In the genomic region with DNA sequence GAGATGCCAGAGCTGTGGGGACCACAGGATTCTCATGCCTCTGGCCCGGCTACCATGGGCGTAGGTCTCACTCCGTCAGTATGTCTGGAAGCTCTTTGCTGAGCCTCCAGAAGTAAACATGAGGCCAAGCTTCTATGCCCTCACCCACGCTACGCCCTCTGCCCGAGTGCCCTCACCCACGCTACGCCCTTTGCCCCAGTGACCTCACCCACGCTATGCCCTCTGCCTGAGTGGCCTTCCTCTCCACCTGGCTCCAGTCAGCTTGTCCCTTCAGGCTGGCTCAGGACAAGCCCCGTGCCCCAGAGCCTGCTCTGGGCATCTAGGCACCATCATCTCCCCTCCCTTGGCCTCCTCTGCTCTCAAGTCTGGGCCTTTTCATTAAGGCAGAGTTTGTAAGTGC, we compare ENCODE assay signal across 27 mouse cellular contexts. TPM values are rescaled to one million over a fixed set of nuclear protein-coding genes. Genes with fewer than 3 reads are reported as not detected.
A peak's percentile ranks its signal among the peaks of the same experiment; 100 is the strongest.
DNase-seq lines count a peak whose midpoint lies in the region; ATAC-seq and TF ChIP-seq lines count a peak whose summit lies in the region.
"Had no signal": no experiment of that assay in that cellular context is flagged by ENCODE, and none has a peak within 500 bp of the region (broad histone marks: within the 10 kb centered on the region; RNA-seq: fewer than 3 reads in every experiment).

No protein-coding gene starts in this region.

- H3K4me1 ChIP-seq in heart, embryonic 16.5 days (ENCODE audit: control insufficient read depth, insufficient read depth, low read length) = peaks cover 16% of the 10 kb centered on the region
- H3K4me1 ChIP-seq in midbrain, embryonic 13.5 days (replicated peaks) = peaks cover 23% of the 10 kb centered on the region
- no peaks in the 10 kb centered on the region for H3K4me1 ChIP-seq in midbrain, embryonic 14.5 days (ENCODE audit: control insufficient read depth, insufficient read depth, low read length)
- 0 out of 2 replicates have a peak, but pooled peaks cover 5% of the 10 kb centered on the region for H3K4me1 ChIP-seq in embryonic facial prominence, embryonic 14.5 days (ENCODE audit: control insufficient read depth, insufficient read depth, low read length)

- H3K27me3 ChIP-seq in heart, embryonic 16.5 days (ENCODE audit: control insufficient read depth, insufficient read depth, low read length) = no peaks in the 10 kb centered on the region
- H3K27me3 ChIP-seq in midbrain, embryonic 13.5 days = no peaks in the 10 kb centered on the region
- no peaks in the 10 kb centered on the region for H3K27me3 ChIP-seq in midbrain, embryonic 14.5 days (ENCODE audit: control insufficient read depth, insufficient read depth, low read length)
- no peaks in the 10 kb centered on the region for H3K27me3 ChIP-seq in embryonic facial prominence, embryonic 14.5 days (replicated peaks; ENCODE audit: control insufficient read depth, insufficient read depth, low read length)
- H3K27me3 ChIP-seq: CH12.LX; forebrain, embryonic 15.5 days; intestine, embryonic 15.5 days; midbrain, embryonic 12.5 days had no signal

- peak overlapping the region; percentile 52 for H3K9ac ChIP-seq in heart, embryonic 16.5 days (ENCODE audit: low read length)
- 0 out of 2 replicates have a peak overlapping the region, but pooled peaks have one; percentile 6 for H3K9ac ChIP-seq in midbrain, embryonic 13.5 days (replicated peaks)
- no peak overlapping the region for H3K9ac ChIP-seq in midbrain, embryonic 14.5 days (replicated peaks; ENCODE audit: low read length)
- peak overlapping the region; percentile 5; the same call in 1 of the 2 replicates for H3K9ac ChIP-seq in embryonic facial prominence, embryonic 14.5 days (ENCODE audit: low read depth, low read length)
- H3K9ac ChIP-seq: forebrain, embryonic 15.5 days; hindbrain, embryonic 14.5 days; intestine, embryonic 15.5 days; liver, embryonic 14.5 days; midbrain, embryonic 12.5 days had no signal

- no peak for ATAC-seq in heart, embryonic 16.5 days (replicated peaks; ENCODE audit: extremely low read depth, insufficient read depth, low FRiP score)
- no peak for ATAC-seq in midbrain, embryonic 13.5 days
- no peak for ATAC-seq in midbrain, embryonic 14.5 days (ENCODE audit: low FRiP score, low TSS enrichment)
- no peak for ATAC-seq in embryonic facial prominence, embryonic 14.5 days (ENCODE audit: low read depth)
- ATAC-seq: forebrain, embryonic 15.5 days; intestine, embryonic 15.5 days had no signal

- no peak for DNase-seq in gastrocnemius, adult 2 months
- DNase-seq in gastrocnemius, postnatal 4 days (ENCODE audit: low spot score in 2 of 2) = no peak
- no peak for DNase-seq in heart, postnatal 36 days
- DNase-seq in midbrain, embryonic 14.5 days = no peak
- no peak for DNase-seq in embryonic facial prominence, embryonic 14.5 days (ENCODE audit: low spot score)
- DNase-seq: adrenal gland, postnatal 14 days; cerebellum, adult 18-20 months; cerebellum, postnatal 25 days; embryo, embryonic 11 days; gastrocnemius, postnatal 36 days; kidney, adult 9 months; kidney, postnatal 36 days; layer of hippocampus, adult 9-11 months; retina, postnatal 1 day had no signal

- no peak overlapping the region for H3K4me2 ChIP-seq in heart, embryonic 16.5 days (ENCODE audit: low read depth, low read length)
- no peak overlapping the region for H3K4me2 ChIP-seq in midbrain, embryonic 13.5 days (replicated peaks)
- H3K4me2 ChIP-seq in midbrain, embryonic 14.5 days (ENCODE audit: low read length) = no peak overlapping the region
- no peak overlapping the region for H3K4me2 ChIP-seq in embryonic facial prominence, embryonic 14.5 days (ENCODE audit: low read depth, low read length)
- H3K4me2 ChIP-seq: forebrain, embryonic 15.5 days; hindbrain, embryonic 14.5 days; intestine, embryonic 15.5 days; midbrain, embryonic 12.5 days had no signal

- H3K27ac ChIP-seq in gastrocnemius, adult 2 months = peak overlapping the region; percentile 20; the same call in 1 of the 2 replicates
- peak overlapping the region; percentile 75 for H3K27ac ChIP-seq in heart, embryonic 16.5 days (ENCODE audit: low read length)
- H3K27ac ChIP-seq in midbrain, embryonic 13.5 days = no peak overlapping the region
- H3K27ac ChIP-seq in midbrain, embryonic 14.5 days (replicated peaks; ENCODE audit: low read depth, low read length) = no peak overlapping the region
- no peak overlapping the region for H3K27ac ChIP-seq in embryonic facial prominence, embryonic 14.5 days (replicated peaks; ENCODE audit: low read depth, low read length)
- H3K27ac ChIP-seq: forebrain, embryonic 15.5 days; hindbrain, embryonic 14.5 days; intestine, embryonic 15.5 days; liver, embryonic 14.5 days; midbrain, embryonic 12.5 days; stomach, postnatal 0 days had no signal

- H3K4me3 ChIP-seq in gastrocnemius, adult 2 months = no peak overlapping the region
- H3K4me3 ChIP-seq in heart, embryonic 16.5 days (ENCODE audit: low read length) = no peak overlapping the region
- H3K4me3 ChIP-seq in midbrain, embryonic 13.5 days (replicated peaks) = no peak overlapping the region
- H3K4me3 ChIP-seq in midbrain, embryonic 14.5 days (replicated peaks; ENCODE audit: low read depth, low read length) = no peak overlapping the region
- H3K4me3 ChIP-seq in embryonic facial prominence, embryonic 14.5 days (ENCODE audit: low read depth, low read length) = no peak overlapping the region
- H3K4me3 ChIP-seq: forebrain, embryonic 15.5 days; intestine, embryonic 15.5 days; midbrain, embryonic 12.5 days; myocyte had no signal

- WGBS in heart, embryonic 16.5 days = 65% methylated on average over 10 of the region's 10 CpGs
- 79% methylated on average over 10 of the region's 10 CpGs for WGBS in midbrain, embryonic 13.5 days
- 80% methylated on average over 10 of the region's 10 CpGs for WGBS in midbrain, embryonic 14.5 days
- 86% methylated on average over 10 of the region's 10 CpGs for whole genome bisulfite sequencing in embryonic facial prominence, embryonic 14.5 days

- no peaks in the 10 kb centered on the region for H3K9me3 ChIP-seq in heart, embryonic 16.5 days (replicated peaks; ENCODE audit: control insufficient read depth, low read length)
- peaks cover 4% of the 10 kb centered on the region; the same call in 1 of the 2 replicates for H3K9me3 ChIP-seq in midbrain, embryonic 13.5 days
- no peaks in the 10 kb centered on the region for H3K9me3 ChIP-seq in midbrain, embryonic 14.5 days (ENCODE audit: control insufficient read depth, low read length)
- no peaks in the 10 kb centered on the region for H3K9me3 ChIP-seq in embryonic facial prominence, embryonic 14.5 days (ENCODE audit: control insufficient read depth, low read length)
- H3K9me3 ChIP-seq: forebrain, embryonic 15.5 days; intestine, embryonic 15.5 days; midbrain, embryonic 12.5 days had no signal

- intact Hi-C loops in gastrocnemius, adult 2 months (cut with DNase I) = no loop called here
- intact Hi-C loops in heart, postnatal 36 days (cut with DNase I) = no loop called here

- TF ChIP-seq CTCF in gastrocnemius, adult 2 months (IDR thresholded peaks at IDR 0.05) = no peak

- H3K36me3 ChIP-seq in heart, embryonic 16.5 days (ENCODE audit: control insufficient read depth, insufficient read depth) = peaks cover 7% of the 10 kb centered on the region; the same call in 1 of the 2 replicates
- H3K36me3 ChIP-seq in midbrain, embryonic 13.5 days = peaks cover 8% of the 10 kb centered on the region
- H3K36me3 ChIP-seq in midbrain, embryonic 14.5 days (ENCODE audit: control insufficient read depth, insufficient read depth, low read length) = no peaks in the 10 kb centered on the region
- peaks cover 6% of the 10 kb centered on the region; the same call in 1 of the 2 replicates for H3K36me3 ChIP-seq in embryonic facial prominence, embryonic 14.5 days (ENCODE audit: control insufficient read depth, insufficient read depth, low read length)
- H3K36me3 ChIP-seq: forebrain, embryonic 15.5 days; intestine, embryonic 15.5 days; midbrain, embryonic 12.5 days had no signal

RNA-seq across cellular contexts. Expression of a gene that starts 29.9 kb away (rescaled TPM):
- total RNA-seq in gastrocnemius, adult 2 months (2021) = not detected
- total RNA-seq in gastrocnemius, postnatal 4 days (2021) = not detected
- polyA plus RNA-seq in heart, embryonic 16.5 days (2015; fragmentation: Nextera tagmentation; extraction: Ambion mirVana) = 0.13 TPM in 1 of 2 replicates, not detected in the other
- total RNA-seq in heart, postnatal 36 days (2021) = under 1 TPM in 1 of 2 experiments, not detected in 1; 0.11 TPM
- not detected in 2 replicates for polyA plus RNA-seq in midbrain, embryonic 13.5 days (2015; fragmentation: Nextera tagmentation; extraction: Ambion mirVana)
- polyA plus RNA-seq in midbrain, embryonic 14.5 days (2014; fragmentation: Nextera tagmentation; extraction: Ambion mirVana) = not detected in 2 replicates
- 0.14 TPM in 1 of 2 replicates, not detected in the other for polyA plus RNA-seq in embryonic facial prominence, embryonic 14.5 days (2014; fragmentation: Nextera tagmentation; extraction: Ambion mirVana)
- total RNA-seq: gastrocnemius, postnatal 36 days; left cerebral cortex, adult 8-10 months; MEL had no signal
- polyA plus RNA-seq: forebrain, embryonic 15.5 days; intestine, embryonic 15.5 days; limb, embryonic 11.5 days; midbrain, embryonic 12.5 days; stomach, postnatal 0 days had no signal

RNA-seq across cellular contexts. Expression of a gene that starts 54.3 kb away (rescaled TPM):
- total RNA-seq in gastrocnemius, adult 2 months (2021) = 1 to 10 TPM in 1 of 2 experiments, under 1 TPM in 1; 0.43 to 1.5 TPM
- 10 to 100 TPM; 15.8 to 17.4 TPM for total RNA-seq in gastrocnemius, postnatal 4 days (2021)
- 1.8 TPM in 2 replicates for polyA plus RNA-seq in heart, embryonic 16.5 days (2015; fragmentation: Nextera tagmentation; extraction: Ambion mirVana)
- total RNA-seq in heart, postnatal 36 days (2021) = 1 to 10 TPM in 1 of 2 experiments, under 1 TPM in 1; 0.83 to 1.9 TPM
- polyA plus RNA-seq in midbrain, embryonic 13.5 days (2015; fragmentation: Nextera tagmentation; extraction: Ambion mirVana) = 0.24 and 0.28 TPM in 2 replicates
- polyA plus RNA-seq in midbrain, embryonic 14.5 days (2014; fragmentation: Nextera tagmentation; extraction: Ambion mirVana) = 0.15 and 0.22 TPM in 2 replicates
- polyA plus RNA-seq in embryonic facial prominence, embryonic 14.5 days (2014; fragmentation: Nextera tagmentation; extraction: Ambion mirVana) = 7.2 and 7.3 TPM in 2 replicates
- total RNA-seq: MEL had no signal

RNA-seq across cellular contexts. Expression of a gene that starts 55.8 kb away (rescaled TPM):
- 1 to 10 TPM; 4.0 to 7.2 TPM for total RNA-seq in gastrocnemius, adult 2 months (2021)
- total RNA-seq in gastrocnemius, postnatal 4 days (2021) = 10 to 100 TPM; 32.1 to 35.9 TPM
- polyA plus RNA-seq in heart, embryonic 16.5 days (2015; fragmentation: Nextera tagmentation; extraction: Ambion mirVana) = 21.0 and 28.4 TPM in 2 replicates
- total RNA-seq in heart, postnatal 36 days (2021) = 10 to 100 TPM; 19.9 to 21.6 TPM
- 17.5 and 21.1 TPM in 2 replicates for polyA plus RNA-seq in midbrain, embryonic 13.5 days (2015; fragmentation: Nextera tagmentation; extraction: Ambion mirVana)
- polyA plus RNA-seq in midbrain, embryonic 14.5 days (2014; fragmentation: Nextera tagmentation; extraction: Ambion mirVana) = 16.5 and 18.7 TPM in 2 replicates
- 20.7 and 21.1 TPM in 2 replicates for polyA plus RNA-seq in embryonic facial prominence, embryonic 14.5 days (2014; fragmentation: Nextera tagmentation; extraction: Ambion mirVana)

Comparison
In these comparisons a context has a peak if more than half of its experiments do, and no peak if none do; other contexts are left out.
1. H3K27ac ChIP-seq: peak in gastrocnemius, adult 2 months (single experiment) and heart, embryonic 16.5 days (single experiment); none in midbrain, embryonic 13.5 days (single experiment), midbrain, embryonic 14.5 days (single experiment) and embryonic facial prominence, embryonic 14.5 days (single experiment).